Mouse (Mus musculus): ENCODE measurements around the gene Polh.

Polh gene

GRCm38 (mm10) chr17:46154336-46154735, 48.1 kb downstream of the Polh start:
- in situ Hi-C loops (cut with MboI; ENCODE audit: low pct_unique_long_range_greater_than_20kb in 1 of 2, low sequenced_read_pairs in 2 of 2, unreplicated experiment in 1 of 2), result no loop called here

GRCm38 (mm10) chr17:46152847-46153782, 49.3 kb downstream of the Polh start, which contains the start of gene Mad2l1bp:
Gene Mad2l1bp (minus strand): TSS chr17:46153553.
- in situ Hi-C loops (cut with MboI; ENCODE audit: low pct_unique_long_range_greater_than_20kb in 1 of 2, low sequenced_read_pairs in 2 of 2, unreplicated experiment in 1 of 2), result no loop called here

DNA sequence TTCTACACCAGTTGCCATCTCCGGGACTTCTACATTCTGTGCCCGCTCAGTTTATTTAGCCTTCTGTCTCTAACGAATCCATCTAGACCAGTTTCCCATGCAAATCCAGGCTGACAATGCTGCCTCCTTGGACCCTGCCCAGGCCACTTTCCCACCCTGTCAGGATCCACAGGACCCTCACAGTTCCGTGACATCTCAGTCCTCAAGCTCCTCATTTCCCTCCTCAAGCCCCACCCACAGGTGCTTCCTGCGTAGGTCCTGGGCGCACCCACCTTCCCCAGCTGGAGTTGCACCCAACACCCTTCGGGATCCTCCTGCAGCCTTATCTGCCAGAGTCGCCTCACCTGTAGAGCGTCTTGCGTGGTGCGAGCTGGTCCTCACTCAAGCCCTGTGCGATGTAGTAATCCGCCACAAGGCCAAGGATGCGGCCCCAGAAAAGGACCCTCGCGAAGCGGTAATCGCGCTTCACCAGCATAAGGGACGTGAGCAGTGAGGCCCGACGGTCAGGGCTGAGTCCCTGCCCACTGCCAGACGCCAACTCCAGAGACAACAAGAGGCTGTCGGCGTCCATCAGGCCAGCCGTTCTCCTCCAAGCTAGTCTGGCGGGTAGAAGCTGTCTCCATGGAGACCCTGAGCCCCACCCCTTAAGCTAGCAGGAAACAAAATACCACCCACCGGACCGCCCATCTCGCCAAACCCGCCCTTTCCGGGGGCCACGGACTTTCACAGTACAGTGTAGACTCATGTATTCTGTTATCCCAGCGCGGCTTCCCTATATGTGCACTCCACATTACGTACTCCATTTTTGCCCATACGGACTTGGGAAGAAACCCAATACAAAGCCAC, 58.6 kb downstream of the Polh start, which contains the start of gene Rsph9:
Gene Rsph9 (minus strand): TSS at position 639 of the 846 bp plus-strand sequence.
- in situ Hi-C loops (cut with MboI; ENCODE audit: low pct_unique_long_range_greater_than_20kb in 1 of 2, low sequenced_read_pairs in 2 of 2, unreplicated experiment in 1 of 2), result no loop called here

DNA sequence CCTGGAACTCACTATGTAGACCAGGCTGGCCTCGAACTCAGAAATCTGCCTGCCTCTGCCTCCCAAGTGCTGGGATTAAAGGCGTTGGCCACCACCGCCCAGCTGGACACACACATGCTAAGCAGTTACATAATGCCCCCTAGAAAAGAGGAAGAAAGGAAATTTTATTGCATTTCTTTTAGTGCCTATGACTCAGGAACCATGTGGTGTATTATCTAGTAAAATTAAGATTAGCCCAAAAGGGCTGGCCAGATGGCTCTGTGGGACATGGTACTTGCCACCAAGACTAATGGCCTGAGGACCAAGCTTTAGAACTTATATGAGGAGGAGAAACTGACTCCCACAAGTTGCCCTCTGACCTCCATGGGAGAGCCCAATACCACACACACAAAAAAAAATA, 62.6 kb downstream of the Polh start:
- in situ Hi-C loops (cut with MboI; ENCODE audit: low pct_unique_long_range_greater_than_20kb in 1 of 2, low sequenced_read_pairs in 2 of 2, unreplicated experiment in 1 of 2), result loop anchor here in 1 of 2 experiments (10.0 kb wide), 3 partner anchors 95 to 405 kb away; partner anchors contain the start of gene 1600014C23Rik

DNA sequence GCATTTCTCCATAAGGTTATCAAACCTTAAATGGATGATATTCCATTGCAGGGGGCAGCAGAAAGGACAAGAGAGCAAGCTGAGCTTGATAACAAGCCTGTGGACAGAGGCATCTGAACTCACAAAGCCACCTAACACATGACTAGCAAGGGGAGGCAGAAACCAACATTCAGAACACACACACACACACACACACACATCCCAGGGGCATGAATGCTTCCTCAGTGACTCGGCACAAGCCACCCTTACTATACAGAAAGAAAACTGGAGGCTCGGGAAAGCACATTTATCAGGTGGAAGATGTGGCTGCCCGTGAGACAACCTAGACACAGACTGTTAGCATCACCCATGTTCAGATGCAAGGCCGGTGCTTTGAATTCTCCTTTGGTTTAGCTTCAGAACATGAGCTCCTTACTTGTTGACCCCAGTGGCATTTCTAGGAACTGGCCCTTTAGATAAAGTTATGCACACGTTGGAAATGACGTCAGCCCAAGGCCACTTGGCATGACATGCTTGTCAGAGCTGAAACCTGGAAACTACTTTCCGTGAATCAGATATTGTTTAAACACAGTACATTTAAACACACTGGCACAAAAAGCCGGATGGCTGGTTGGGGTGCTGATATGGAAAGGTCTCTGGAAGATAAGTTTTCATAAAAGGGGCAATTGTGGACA, 63.7 kb downstream of the Polh start:
- in situ Hi-C loops (cut with MboI; ENCODE audit: low pct_unique_long_range_greater_than_20kb in 1 of 2, low sequenced_read_pairs in 2 of 2, unreplicated experiment in 1 of 2), result loop anchor here in 1 of 2 experiments (10.0 kb wide), 3 partner anchors 94 to 404 kb away; partner anchors contain the start of gene 1600014C23Rik

DNA sequence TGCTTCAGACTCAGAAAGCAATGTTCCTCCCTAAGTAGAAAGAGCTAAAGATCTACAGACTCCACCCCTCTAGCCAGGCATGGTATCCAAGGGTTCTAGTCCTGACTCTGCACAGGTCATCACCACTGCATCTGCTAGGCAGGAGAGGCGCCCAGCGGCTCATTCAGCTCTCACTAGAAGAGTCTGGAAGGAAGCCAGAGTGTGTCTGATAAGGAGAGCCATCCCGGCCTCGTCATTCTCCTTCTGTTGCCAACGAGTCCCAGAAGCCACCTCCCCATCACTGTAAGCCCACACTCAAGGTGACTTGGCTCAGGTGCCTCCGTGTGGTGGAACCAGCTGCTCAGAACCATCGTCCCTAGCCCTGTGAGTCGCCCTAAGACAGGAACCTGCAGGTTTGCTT, 69.6 kb downstream of the Polh start:
- in situ Hi-C loops (cut with MboI; ENCODE audit: low pct_unique_long_range_greater_than_20kb in 1 of 2, low sequenced_read_pairs in 2 of 2, unreplicated experiment in 1 of 2), result loop anchor here in 1 of 2 experiments (10.0 kb wide), 3 partner anchors 88 to 398 kb away; partner anchors contain the start of gene 1600014C23Rik

- in situ Hi-C loops (cut with MboI; ENCODE audit: low pct_unique_long_range_greater_than_20kb in 1 of 2, low sequenced_read_pairs in 2 of 2, unreplicated experiment in 1 of 2), result loop anchor here in 1 of 2 experiments (10.0 kb wide), 3 partner anchors 87 to 397 kb away; partner anchors contain the start of gene 1600014C23Rik
Measured at GRCm38 (mm10) chr17:46132058-46132718, 70.3 kb downstream of the Polh start.

GRCm38 (mm10) chr17:46129741-46130498, 72.5 kb downstream of the Polh start:
- in situ Hi-C loops (cut with MboI; ENCODE audit: low pct_unique_long_range_greater_than_20kb in 1 of 2, low sequenced_read_pairs in 2 of 2, unreplicated experiment in 1 of 2), result loop anchor here in 1 of 2 experiments (10.0 kb wide), 3 partner anchors 85 to 395 kb away; partner anchors contain the start of gene 1600014C23Rik

- in situ Hi-C loops (cut with MboI; ENCODE audit: low pct_unique_long_range_greater_than_20kb in 1 of 2, low sequenced_read_pairs in 2 of 2, unreplicated experiment in 1 of 2), result no loop called here
Measured at GRCm38 (mm10) chr17:46127814-46128493, 74.5 kb downstream of the Polh start.

- in situ Hi-C loops (cut with MboI; ENCODE audit: low pct_unique_long_range_greater_than_20kb in 1 of 2, low sequenced_read_pairs in 2 of 2, unreplicated experiment in 1 of 2), result no loop called here
Measured at GRCm38 (mm10) chr17:46126608-46127007, 75.8 kb downstream of the Polh start.

DNA sequence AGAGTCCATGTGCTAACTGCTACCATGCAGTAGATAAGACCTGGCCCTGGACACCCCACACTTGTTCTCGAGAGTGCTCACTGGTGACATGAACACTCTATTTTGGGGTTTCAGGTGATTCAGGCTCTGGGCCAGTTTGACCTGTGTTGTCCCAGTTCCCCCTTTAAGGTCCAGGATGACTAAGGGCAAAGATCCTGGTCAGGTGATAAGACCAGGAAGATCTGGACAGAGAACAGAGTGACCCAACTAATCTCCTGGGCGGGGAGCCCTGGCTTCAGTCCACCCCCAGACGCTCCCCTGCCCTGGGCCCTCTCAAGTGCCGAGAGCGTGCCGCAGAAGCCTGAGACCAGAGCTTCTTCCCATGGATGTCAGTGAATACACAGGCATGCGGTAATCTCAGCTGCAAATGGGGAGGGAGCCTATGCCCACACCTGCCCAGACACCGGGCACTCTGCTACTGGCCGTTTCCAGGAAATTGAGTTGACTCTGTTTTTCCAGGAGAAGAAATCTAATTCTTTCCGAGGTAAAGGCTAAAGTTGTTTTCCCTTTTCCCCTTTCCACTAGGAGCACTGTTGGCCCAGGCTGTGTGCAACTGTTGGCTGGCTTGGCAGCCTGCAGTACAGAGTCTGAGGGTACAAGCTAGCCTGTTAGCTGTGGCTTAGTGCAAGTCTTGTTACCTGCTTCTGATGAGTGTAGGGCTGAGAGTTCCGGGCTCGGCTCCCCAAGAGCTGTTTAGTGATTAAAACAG, 78.3 kb downstream of the Polh start:
- in situ Hi-C loops (cut with MboI; ENCODE audit: low pct_unique_long_range_greater_than_20kb in 1 of 2, low sequenced_read_pairs in 2 of 2, unreplicated experiment in 1 of 2), result no loop called here

- in situ Hi-C loops (cut with MboI; ENCODE audit: low pct_unique_long_range_greater_than_20kb in 1 of 2, low sequenced_read_pairs in 2 of 2, unreplicated experiment in 1 of 2), result no loop called here
Measured at GRCm38 (mm10) chr17:46123285-46123684, 79.2 kb downstream of the Polh start.

DNA sequence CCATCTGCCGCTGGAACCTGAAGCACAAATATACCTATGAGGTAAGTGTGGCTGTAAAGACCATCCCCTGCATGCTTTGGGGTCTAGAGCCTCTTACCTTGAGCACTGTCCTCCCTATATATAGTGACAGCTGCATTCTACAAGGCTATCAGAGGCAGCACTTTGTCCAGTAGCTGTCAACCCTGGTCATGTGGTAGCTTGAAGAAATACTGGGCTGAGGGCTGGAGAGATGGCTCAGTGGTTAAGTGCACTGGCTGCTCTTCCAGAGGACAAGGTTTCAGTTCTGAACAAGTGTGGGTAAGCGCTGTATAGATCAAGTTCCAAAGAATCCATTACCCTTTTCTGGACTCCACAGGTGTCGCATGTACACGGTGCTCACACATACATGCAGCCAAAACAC, 79.7 kb downstream of the Polh start:
- in situ Hi-C loops (cut with MboI; ENCODE audit: low pct_unique_long_range_greater_than_20kb in 1 of 2, low sequenced_read_pairs in 2 of 2, unreplicated experiment in 1 of 2), result no loop called here
